Mouse (Mus musculus): Measurements from ENCODE around the gene Nebl.

The Nebl gene

GRCm38 (mm10) chr2:17710083-17710482 lies 21.2 kb downstream of the Nebl start:
- in situ Hi-C loops (cut with MseI, MboI): no loop called here

- in situ Hi-C loops (cut with MseI, MboI): no loop called here
Observed at GRCm38 (mm10) chr2:17705964-17706363, 25.3 kb downstream of the Nebl start.

- in situ Hi-C loops (cut with MseI, MboI): no loop called here
Observed at GRCm38 (mm10) chr2:17705426-17705825, 25.8 kb downstream of the Nebl start.

GRCm38 (mm10) chr2:17703170-17703512 lies 28.1 kb downstream of the Nebl start:
- in situ Hi-C loops (cut with MseI, MboI): no loop called here

GRCm38 (mm10) chr2:17702481-17703169 lies 28.6 kb downstream of the Nebl start:
- in situ Hi-C loops (cut with MseI, MboI): no loop called here

GRCm38 (mm10) chr2:17698161-17699087 lies 32.8 kb downstream of the Nebl start:
- in situ Hi-C loops (cut with MseI, MboI): no loop called here

DNA sequence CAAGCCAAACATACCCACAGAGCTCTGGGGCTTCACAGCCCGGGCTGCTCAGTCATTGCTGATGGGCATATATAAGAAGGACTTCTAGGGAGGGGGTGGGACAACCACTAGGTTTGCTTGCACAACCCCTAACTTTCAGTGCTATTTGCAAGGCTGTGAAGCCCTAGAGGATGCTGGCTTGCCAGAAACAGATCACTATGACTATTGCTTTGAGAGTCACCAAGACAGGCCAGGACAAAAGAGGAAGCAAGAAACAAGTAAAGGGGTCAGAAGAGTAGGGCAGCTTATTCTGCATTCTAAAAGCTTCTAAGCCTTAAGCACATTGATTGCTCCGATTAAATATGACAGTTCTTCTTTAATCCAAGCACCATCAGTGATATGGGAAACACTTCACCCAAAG lies 38.3 kb downstream of the Nebl start:
- in situ Hi-C loops (cut with MseI, MboI): no loop called here

- in situ Hi-C loops (cut with MseI, MboI): no loop called here
Observed at GRCm38 (mm10) chr2:17690264-17690663, 41.0 kb downstream of the Nebl start.

- in situ Hi-C loops (cut with MseI, MboI): no loop called here
Observed at GRCm38 (mm10) chr2:17687141-17687540, 44.1 kb downstream of the Nebl start.

- in situ Hi-C loops (cut with MseI, MboI): no loop called here
Observed at GRCm38 (mm10) chr2:17683326-17684040, 47.8 kb downstream of the Nebl start.

- in situ Hi-C loops (cut with MseI, MboI): no loop called here
Observed at GRCm38 (mm10) chr2:17672156-17672555, 59.1 kb downstream of the Nebl start.

DNA sequence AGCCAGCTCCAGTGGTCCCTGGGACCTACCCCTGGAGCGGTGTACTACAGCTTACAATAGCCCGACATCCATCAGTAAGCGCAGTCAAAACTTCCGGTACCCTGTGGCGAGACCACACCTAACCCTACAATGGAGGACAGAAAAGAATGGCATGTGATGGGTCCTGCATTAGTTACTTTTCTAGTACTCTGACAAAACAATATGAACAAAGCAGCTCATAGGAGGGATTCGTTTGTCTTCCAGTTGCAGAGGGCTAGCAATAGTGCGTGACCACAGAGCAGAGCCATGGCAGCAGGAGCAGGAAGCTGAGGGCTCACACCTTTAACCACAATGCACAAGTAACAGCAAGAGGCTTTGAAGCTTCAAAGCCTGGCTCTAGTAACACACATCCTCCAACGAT lies 59.7 kb downstream of the Nebl start:
- in situ Hi-C loops (cut with MseI, MboI): no loop called here

- in situ Hi-C loops (cut with MseI, MboI): no loop called here
Observed at GRCm38 (mm10) chr2:17669953-17670352, 61.3 kb downstream of the Nebl start.

DNA sequence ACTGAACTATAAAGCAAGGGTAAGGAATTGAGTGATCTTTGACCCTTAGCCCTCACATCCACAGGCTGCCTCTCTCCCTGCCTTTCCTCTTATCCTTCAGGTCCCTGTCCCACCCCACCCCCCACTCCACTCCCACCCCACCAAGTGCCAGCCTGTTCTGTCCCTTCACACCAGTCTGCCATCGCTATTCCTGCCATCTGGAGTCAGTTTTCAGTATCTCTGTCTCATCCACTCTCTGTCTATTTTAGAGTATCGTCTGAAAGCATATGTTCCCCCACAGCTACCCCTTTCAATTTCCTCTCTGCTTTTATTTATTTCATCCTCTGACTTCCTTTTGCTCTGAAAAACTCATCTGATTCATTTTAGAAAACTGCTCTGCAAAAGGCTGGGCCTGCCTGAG lies 62.3 kb downstream of the Nebl start:
- in situ Hi-C loops (cut with MseI, MboI): no loop called here

DNA sequence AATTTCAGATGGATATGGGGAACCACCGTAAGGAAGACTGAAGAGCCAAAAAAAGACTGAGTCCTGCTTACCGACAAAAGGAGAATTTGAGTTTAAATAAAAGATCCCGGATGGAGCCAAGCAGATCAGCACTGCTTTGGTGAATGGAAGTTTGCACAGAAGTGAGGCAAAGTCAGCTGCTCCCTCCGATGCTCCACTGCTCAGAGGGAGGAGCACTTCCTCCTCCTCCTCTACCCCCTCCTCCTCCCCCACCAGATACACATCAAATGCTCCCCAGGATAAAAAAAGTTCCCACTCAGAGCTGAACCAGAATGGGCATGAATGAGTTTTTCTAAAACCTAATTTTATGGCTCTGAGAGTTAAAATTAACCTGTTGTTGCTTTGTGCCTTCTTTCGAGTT lies 73.1 kb downstream of the Nebl start:
- in situ Hi-C loops (cut with MseI, MboI): no loop called here

DNA sequence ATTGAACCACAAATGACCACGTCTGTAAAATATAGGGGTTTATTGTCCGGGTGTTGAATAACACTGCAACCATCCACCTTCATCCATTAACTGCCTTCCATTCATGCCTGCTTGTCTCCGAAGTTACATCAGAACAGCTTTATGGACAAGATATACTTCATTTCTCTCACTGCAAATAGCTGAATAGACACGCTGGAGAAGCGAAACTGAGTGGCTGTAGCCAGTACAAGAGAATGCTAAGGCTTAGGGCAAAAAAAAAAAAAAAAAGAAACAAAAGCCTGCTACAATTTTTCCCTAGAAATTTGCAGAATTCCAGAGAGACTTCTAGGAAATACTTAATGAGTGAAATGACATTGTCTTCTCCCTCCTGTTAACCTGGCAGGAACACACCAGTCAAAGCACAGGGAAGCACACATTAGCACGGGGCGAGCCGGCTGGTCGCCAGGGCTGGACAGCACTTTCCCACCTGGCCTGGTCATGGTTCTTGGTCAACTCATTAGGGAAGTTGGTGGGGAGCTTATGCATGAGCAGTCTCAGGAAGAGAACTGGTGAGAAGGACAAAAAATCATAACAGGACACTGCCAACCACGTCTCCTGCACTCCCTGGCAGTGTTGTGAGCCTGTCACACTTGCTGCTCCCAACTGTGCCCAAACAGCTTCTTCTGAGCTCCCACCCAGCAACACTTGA lies 81.0 kb downstream of the Nebl start:
- in situ Hi-C loops (cut with MseI, MboI): no loop called here

GRCm38 (mm10) chr2:17649728-17650127 lies 81.5 kb downstream of the Nebl start:
- in situ Hi-C loops (cut with MseI, MboI): loop anchor here (10.0 kb wide), 2 partner anchors 185 to 195 kb away; no protein-coding TSS in a partner anchor

- in situ Hi-C loops (cut with MseI, MboI): loop anchor here (10.0 kb wide), 2 partner anchors 190 to 200 kb away; no protein-coding TSS in a partner anchor
Observed at GRCm38 (mm10) chr2:17644282-17645262, 86.7 kb downstream of the Nebl start.

- in situ Hi-C loops (cut with MseI, MboI): loop anchor here (10.0 kb wide), 2 partner anchors 191 to 201 kb away; no protein-coding TSS in a partner anchor
Observed at GRCm38 (mm10) chr2:17643869-17644268, 87.4 kb downstream of the Nebl start.

DNA sequence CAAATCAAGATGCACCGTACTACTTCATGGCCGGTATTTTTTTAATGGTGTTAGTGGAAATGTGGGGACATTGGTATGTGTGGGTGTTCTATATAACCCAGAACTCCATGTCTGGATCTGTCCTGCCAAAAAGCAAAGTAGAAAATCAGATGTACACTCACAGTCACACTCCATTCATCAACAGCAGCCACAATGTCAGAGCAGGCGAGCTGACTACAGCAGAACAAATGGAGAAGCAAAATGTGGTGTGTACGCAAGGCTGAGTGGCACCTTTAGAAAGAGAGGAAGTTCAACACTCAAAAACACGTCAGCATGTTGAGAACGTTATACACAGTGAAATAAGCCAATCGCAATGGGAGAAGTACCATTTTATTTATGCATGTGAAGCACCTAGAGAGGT lies 88.5 kb downstream of the Nebl start:
- in situ Hi-C loops (cut with MseI, MboI): loop anchor here (10.0 kb wide), 2 partner anchors 192 to 202 kb away; no protein-coding TSS in a partner anchor
